Mouse (Mus musculus) thymus, adult 2 months (tissue): ENCODE data around the gene Tigd4. TPM values are rescaled to one million over a fixed set of nuclear protein-coding genes. Genes with fewer than 3 reads are reported as not detected.

Experiments used
- DNase-seq: peaks from one replicate; pipeline ENCODE4 v3.0.0; 2021
- H3K27ac ChIP-seq: fragments of 200-500 bp; 2 replicates; pipeline ENCODE4 v1.5.1; 2012; ENCODE audit warnings: low read length, control low read depth; ENCODE audit not compliant: control insufficient read depth, insufficient read depth
- H3K27me3 ChIP-seq: fragments of 200-500 bp; 2 replicates; pipeline ENCODE4 v1.6.1; 2012; ENCODE audit warnings: mild to moderate bottlenecking, low read length, moderate library complexity, mixed read lengths; ENCODE audit not compliant: control insufficient read depth, insufficient read depth
- H3K36me3 ChIP-seq: fragments of 200-500 bp; 2 replicates; pipeline ENCODE4 v1.6.1; 2012; ENCODE audit warnings: mild to moderate bottlenecking, low read length, moderate library complexity; ENCODE audit not compliant: control insufficient read depth, insufficient read depth
- H3K4me1 ChIP-seq: fragments of 200-500 bp; replicated peaks from 2 replicates; pipeline ENCODE4 v1.6.1; 2012; ENCODE audit warnings: low read length; ENCODE audit not compliant: control insufficient read depth, insufficient read depth
- H3K4me3 ChIP-seq: fragments of 200-500 bp; 2 replicates; pipeline ENCODE4 v1.5.1; 2012; ENCODE audit warnings: mild to moderate bottlenecking, low read length, control low read depth, moderate library complexity; ENCODE audit not compliant: control insufficient read depth, insufficient read depth
- CTCF ChIP-seq: fragments of 200-500 bp; IDR thresholded peaks from 2 replicates; pipeline ENCODE4 v1.5.1; 2012; ENCODE audit warnings: mild to moderate bottlenecking, control low read depth, low read length, moderate library complexity, borderline replicate concordance; ENCODE audit not compliant: control insufficient read depth, poor library complexity, insufficient read depth; ENCODE audit errors: extremely low read depth
- POLR2A ChIP-seq: fragments of 200-500 bp; IDR thresholded peaks from 2 replicates; pipeline ENCODE4 v1.6.1; 2012; ENCODE audit warnings: mild to moderate bottlenecking, low read length, control low read depth, moderate library complexity; ENCODE audit not compliant: control insufficient read depth, poor library complexity, insufficient read depth; ENCODE audit errors: extremely low read depth
- WGBS: fragments of 180-500 bp; shearing (Covaris S2); methylation state at CpG from one replicate; pipeline ENCODE4 v1.1.7; 2018; 5-methylcytosine and 5-hydroxymethylcytosine counted together
- polyA plus RNA-seq: library from polyadenylated mRNA; depleted of rRNA; stranded (reverse); fragments of >200 nt; gene quantifications from 2 replicates; pipeline ENCODE4 v1.2.3, GENCODE M21; 2012

The Tigd4 gene
- polyA plus RNA-seq, 1 experiment: not detected

DNA sequence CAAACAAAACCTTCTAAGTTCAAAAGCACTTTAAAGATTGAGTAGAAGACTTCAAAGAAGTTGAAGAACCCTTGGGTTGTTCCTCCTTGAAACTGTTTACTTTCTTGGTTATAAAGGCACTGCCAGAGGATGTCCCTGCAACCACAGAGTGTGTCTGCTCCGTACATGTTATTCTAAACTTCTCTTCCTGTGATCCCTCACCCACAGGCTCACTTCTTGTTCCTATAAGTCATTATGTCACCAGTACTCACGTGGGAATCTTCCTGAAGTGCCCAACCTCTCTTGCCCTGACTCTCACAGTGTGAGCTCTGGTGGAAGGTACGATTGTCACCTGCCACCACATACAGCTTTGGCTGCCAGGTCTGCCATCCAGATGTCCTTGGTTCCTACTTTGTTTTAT lies 28.7 kb downstream of the Tigd4 start:
- Histone ChIP-seq H3K4me3 (no peak overlapping the region), H3K36me3 (no peaks in the 10 kb centered on the region), H3K4me1 (peaks cover 7% of the 10 kb centered on the region), H3K27me3 (no peaks in the 10 kb centered on the region), H3K27ac (no peak overlapping the region)
- DNase-seq: no peak
- TF ChIP-seq CTCF: no peak
- no peak for TF ChIP-seq POLR2A
- 8% methylated on average over 3 of the region's 3 CpGs for WGBS

DNA sequence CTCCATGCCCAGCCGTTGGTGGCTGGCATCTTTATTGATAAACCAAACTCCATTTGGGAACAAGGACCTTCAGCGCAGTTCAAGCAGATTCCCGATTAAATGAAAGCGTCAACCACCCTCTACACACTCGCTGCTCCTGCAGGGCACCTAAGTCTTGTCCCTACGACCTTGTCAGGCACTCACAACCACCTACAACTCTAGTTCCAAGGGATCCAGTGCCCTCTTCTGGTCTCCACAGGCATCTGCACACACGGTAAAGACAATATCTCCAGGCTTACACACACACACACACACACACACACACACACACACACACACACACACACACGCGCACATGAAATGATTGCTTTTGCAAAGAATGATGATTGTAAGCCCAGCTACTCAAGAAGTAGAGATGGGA lies 38.2 kb downstream of the Tigd4 start:
- Histone ChIP-seq H3K4me3 (no peak overlapping the region), H3K27me3 (no peaks in the 10 kb centered on the region), H3K27ac (no peak overlapping the region), H3K36me3 (no peaks in the 10 kb centered on the region), H3K4me1 (no peaks in the 10 kb centered on the region)
- TF ChIP-seq CTCF: no peak
- TF ChIP-seq POLR2A: no peak
- 98% methylated on average over 9 of the region's 9 CpGs for WGBS
- no peak for DNase-seq

DNA sequence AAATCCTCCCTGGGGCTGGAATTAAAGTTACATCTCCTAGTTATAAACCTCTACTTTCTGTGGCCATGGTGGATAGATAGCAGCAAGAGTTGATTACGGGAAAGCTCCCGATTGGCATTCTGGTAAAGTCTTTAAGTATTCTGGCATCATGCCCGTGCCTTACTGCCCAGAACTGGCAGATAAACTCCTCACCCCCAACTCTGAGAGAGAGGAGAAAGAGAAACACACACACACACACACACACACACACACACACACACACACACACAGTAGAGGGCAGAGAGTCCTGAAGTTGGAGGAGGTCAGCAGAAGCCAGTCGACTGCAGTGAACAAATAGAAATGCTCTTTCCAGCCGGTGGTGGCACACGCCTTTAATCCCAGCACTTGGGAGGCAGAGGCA lies 43.7 kb downstream of the Tigd4 start:
- WGBS: 92% methylated on average over 6 of the region's 6 CpGs
- no peak overlapping the region for H3K27ac ChIP-seq

DNA sequence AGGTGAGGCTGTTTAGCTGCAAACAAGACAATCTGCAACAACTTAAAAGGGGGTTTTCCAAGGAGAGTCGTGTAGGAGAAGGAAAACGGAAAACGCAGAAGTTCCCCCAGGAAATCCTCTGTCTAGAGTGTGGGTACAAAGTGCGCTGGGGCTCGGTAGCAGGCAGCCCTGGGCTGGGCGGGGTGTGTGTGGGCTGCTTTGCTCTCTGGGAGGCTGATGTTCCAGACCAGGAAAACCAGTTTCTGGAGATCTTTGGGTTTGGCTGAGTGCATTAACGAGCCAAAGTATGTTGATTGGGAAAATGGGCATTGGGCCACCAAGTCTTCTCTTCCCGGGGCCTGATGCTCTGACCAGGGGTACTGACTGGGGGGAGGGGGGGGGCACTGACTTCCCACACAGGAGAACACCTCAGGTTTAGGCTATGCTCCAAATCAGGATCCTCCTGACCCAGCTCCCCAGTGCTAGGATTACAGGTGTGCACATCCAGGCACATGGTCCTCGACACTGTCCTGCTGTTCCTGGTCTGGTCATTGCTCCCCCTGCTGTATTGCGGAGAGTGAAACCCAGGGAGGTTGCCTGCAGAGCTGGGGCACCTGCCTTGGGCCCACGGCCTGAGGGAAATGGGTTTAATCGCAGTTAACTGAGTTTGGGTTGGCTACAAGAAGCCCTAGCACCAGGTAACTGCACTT lies 44.7 kb downstream of the Tigd4 start:
- H3K4me1 ChIP-seq: no peaks in the 10 kb centered on the region
- H3K27me3 ChIP-seq: no peaks in the 10 kb centered on the region
- WGBS: 52% methylated on average over 12 of the region's 12 CpGs
- H3K36me3 ChIP-seq: no peaks in the 10 kb centered on the region
- TF ChIP-seq CTCF (no peak), POLR2A (no peak)
- no peak for DNase-seq
- H3K4me3 ChIP-seq: no peak overlapping the region
- no peak overlapping the region for H3K27ac ChIP-seq

More for the DNA sequence above, 43.7 kb downstream of the Tigd4 start:
- Histone ChIP-seq H3K36me3 (no peaks in the 10 kb centered on the region), H3K4me1 (no peaks in the 10 kb centered on the region), H3K27me3 (no peaks in the 10 kb centered on the region), H3K4me3 (no peak overlapping the region)
- no peak for TF ChIP-seq CTCF
- DNase-seq: no peak

DNA sequence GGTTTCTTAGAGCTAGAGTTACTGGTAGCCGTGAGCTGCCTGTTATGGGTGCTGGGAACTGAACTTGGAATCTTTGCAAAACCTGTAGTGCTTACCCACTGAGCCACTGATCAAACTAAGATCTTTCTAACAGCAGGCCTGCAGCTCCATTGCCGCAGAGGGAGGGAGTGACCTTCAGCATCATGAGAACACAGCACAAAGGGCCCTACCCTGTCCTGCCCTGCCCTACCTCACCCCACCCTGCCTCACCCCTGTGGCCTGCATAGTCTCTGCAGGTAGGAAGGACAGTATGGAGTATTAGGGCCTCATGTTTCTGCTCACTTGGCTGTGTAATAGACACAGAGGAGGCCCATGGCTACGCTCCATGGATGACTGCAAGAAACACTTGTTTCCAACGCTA lies 45.5 kb downstream of the Tigd4 start:
- no peak for DNase-seq
- Histone ChIP-seq H3K4me3 (no peak overlapping the region), H3K27ac (no peak overlapping the region), H3K36me3 (no peaks in the 10 kb centered on the region), H3K27me3 (no peaks in the 10 kb centered on the region), H3K4me1 (no peaks in the 10 kb centered on the region)
- TF ChIP-seq POLR2A: no peak
- TF ChIP-seq CTCF: no peak
- WGBS: 95% methylated on average over 4 of the region's 4 CpGs

DNA sequence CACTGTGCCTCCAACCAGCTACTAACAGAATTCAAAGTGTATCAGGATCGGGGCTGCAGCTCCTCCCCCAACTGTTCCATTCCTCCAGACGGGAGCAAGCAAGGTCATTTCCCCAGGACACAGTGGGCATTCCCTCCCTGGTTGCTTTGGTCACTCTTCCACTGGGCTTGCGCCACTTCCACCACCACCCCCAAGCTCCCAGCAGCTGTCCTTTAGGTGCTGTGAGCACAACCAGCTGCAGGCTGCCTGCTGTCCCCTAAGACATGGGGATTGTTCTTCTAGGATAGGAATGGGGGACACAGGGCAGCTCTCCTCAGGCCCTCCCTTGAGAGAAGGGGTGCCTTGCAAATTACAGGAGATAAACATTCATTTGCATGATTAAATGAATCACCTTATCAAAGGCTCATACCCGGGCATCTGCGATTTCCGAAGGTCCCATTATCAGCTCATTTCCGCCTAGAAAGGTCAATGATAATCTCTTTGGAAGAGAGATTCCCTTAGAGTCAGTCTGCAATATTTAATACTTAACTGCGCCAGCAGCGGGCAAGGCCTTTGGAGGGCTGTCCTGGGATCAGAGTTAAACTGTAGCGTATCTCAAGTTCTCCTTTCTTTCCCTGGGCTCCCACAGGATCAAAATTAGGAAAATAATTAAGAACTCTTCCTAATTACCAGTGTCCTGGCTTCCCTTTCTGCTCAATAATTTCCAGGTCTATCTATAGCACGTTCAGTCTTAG lies 46.6 kb downstream of the Tigd4 start:
- no peaks in the 10 kb centered on the region for H3K27me3 ChIP-seq
- no peak for TF ChIP-seq CTCF
- 92% methylated on average over 11 of the region's 11 CpGs for WGBS
- no peaks in the 10 kb centered on the region for H3K36me3 ChIP-seq
- no peak for DNase-seq
- no peaks in the 10 kb centered on the region for H3K4me1 ChIP-seq
- no peak overlapping the region for H3K4me3 ChIP-seq
- no peak overlapping the region for H3K27ac ChIP-seq

DNA sequence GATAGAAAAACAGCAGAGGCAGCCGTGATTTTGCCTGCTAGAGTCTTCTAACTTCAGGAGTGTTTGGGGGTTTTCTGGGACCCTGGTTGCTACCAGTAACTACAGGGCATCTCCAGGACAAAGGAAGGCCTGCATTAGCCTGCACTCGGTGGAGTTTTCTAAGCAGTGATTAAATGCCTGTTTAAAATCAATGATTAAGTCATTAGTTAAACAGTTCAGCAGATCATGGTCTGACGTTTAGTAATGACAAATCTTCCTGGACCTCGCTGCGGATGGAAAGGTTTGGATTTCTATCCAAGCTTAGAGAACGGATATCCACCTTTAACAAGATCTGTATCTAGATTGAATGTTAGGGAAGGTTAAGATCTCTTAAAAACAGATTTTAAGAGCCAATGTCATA lies 47.2 kb downstream of the Tigd4 start:
- Histone ChIP-seq H3K36me3 (no peaks in the 10 kb centered on the region), H3K27ac (no peak overlapping the region), H3K4me3 (no peak overlapping the region), H3K27me3 (no peaks in the 10 kb centered on the region), H3K4me1 (no peaks in the 10 kb centered on the region)
- WGBS: 96% methylated on average over 6 of the region's 6 CpGs
- no peak for DNase-seq
- TF ChIP-seq CTCF (no peak), POLR2A (no peak)

DNA sequence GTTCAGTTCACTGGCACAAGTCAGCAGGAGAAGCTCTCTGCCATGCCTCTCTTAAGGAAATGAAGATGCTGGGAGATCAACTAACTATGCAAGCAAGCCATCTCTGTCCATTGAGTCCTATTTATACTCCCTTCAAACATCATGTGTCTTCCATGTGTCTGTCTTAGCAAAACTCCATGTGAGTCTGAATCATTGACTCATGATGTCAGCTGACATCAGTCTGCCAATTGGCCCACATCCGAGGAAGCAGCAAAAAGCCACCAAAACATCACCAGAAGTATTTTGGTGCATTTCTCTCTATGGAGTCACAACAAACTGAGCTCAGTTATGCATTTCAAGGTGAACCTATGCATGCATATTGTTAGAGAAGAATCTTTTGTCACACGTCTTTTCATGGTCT lies 48.0 kb downstream of the Tigd4 start:
- Histone ChIP-seq H3K27ac (no peak overlapping the region), H3K36me3 (no peaks in the 10 kb centered on the region), H3K4me1 (no peaks in the 10 kb centered on the region), H3K27me3 (no peaks in the 10 kb centered on the region), H3K4me3 (no peak overlapping the region)
- DNase-seq: no peak
- 93% methylated on average over 2 of the region's 2 CpGs for WGBS
- no peak for TF ChIP-seq CTCF
- no peak for TF ChIP-seq POLR2A
